ENCODE assay signal across 8 mouse cellular contexts in the genomic region with DNA sequence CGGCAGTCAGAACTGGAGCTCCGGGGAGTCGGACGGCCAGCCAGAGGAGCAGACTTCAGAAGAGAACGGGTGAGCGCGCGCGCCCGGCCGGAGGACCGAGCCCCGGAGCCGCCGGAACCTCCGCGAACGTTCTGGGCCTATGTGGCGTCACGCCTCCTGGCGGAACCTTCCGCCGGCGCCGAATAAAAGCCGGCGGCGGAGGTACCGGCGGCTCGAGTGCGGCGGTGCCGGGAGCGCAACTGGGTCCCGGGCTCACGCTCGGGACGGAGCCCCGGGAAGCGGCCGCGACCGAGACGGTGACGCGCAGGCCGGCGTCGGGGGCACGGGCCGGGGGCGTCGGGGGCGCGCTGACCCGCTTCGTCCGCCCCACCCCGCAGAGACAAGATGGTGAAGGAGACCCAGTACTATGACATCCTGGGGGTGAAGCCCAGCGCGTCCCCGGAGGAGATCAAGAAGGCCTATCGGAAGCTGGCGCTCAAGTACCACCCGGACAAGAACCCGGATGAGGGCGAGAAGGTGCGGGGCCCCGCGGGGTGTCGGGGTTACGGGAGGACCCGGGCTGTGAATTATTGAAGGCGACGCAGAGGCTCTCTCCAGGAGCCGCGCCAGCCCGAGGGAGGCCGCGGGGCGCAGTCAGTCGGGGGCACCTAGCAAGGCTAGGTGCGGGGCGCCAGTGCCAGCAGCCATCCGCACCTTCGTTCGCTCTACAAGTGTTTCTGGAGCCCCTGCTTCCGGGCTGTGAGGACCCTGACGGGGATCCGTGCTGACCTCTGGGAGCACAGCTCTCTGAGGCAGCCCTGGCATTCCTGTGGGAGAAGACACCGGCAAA. TPM values are rescaled to one million over a fixed set of nuclear protein-coding genes. Genes with fewer than 3 reads are reported as not detected.
DNase-seq lines count a peak whose midpoint lies in the region; ATAC-seq and TF ChIP-seq lines count a peak whose summit lies in the region.

No protein-coding gene starts in this region.

- peak; percentile 81 for TF ChIP-seq POLR2A in cerebellum, adult 2 months (IDR thresholded peaks at IDR 0.05; ENCODE audit: borderline replicate concordance, insufficient read depth, low read length)
- peak; percentile 71 for TF ChIP-seq POLR2A in lung, adult 2 months (IDR thresholded peaks at IDR 0.05; ENCODE audit: borderline replicate concordance, extremely low read depth, low read depth, low read length)
- peak; percentile 99 for TF ChIP-seq POLR2A in olfactory bulb, adult 2 months (IDR thresholded peaks at IDR 0.05; ENCODE audit: insufficient read depth, low read depth, low read length)

- in situ Hi-C loops in ES-E14 (cut with MboI; ENCODE audit: low sequenced_read_pairs in 2 of 2, unreplicated experiment in 2 of 2), result no loop called here

- no peaks in the 10 kb centered on the region for H3K9me3 ChIP-seq in ES-E14 (ENCODE audit: control insufficient read depth, insufficient read depth, low read depth, low read length)
- no peaks in the 10 kb centered on the region for H3K9me3 ChIP-seq in forebrain, postnatal 0 days (ENCODE audit: low read length)

- no peak for DNase-seq in ES-E14 (ENCODE audit: low read depth, low spot score)
- peak; percentile 82 to 84 for DNase-seq in cerebellum, adult 2 months
- peak; percentile 92 for DNase-seq in forebrain, postnatal 0 days
- peak; percentile 88 for DNase-seq in heart, postnatal 36 days
- peak; percentile 71 to 84 for DNase-seq in layer of hippocampus, adult 2 months (ENCODE audit: low spot score in 2 of 2)
- peak; percentile 83 for DNase-seq in lung, adult 2 months
- peak; percentile 68 for DNase-seq in testis, postnatal 14 days (ENCODE audit: low spot score)

- peak overlapping the region; percentile 66 for H3K9ac ChIP-seq in ES-E14 (ENCODE audit: insufficient read depth, low read depth, low read length, poor library complexity, severe bottlenecking)
- peak overlapping the region; percentile 83 for H3K9ac ChIP-seq in forebrain, postnatal 0 days

- H3K36me3 ChIP-seq in ES-E14 (ENCODE audit: control insufficient read depth, insufficient read depth, low read length, poor library complexity, severe bottlenecking), result no peaks in the 10 kb centered on the region
- no peaks in the 10 kb centered on the region for H3K36me3 ChIP-seq in forebrain, postnatal 0 days (ENCODE audit: insufficient read depth)

- under 1% methylated on average over 92 of the region's 92 CpGs for WGBS in cerebellum, adult 2 months
- 2% methylated on average over 91 of the region's 92 CpGs for WGBS in forebrain, postnatal 0 days
- under 1% methylated on average over 92 of the region's 92 CpGs for WGBS in lung, adult 2 months
- under 1% methylated on average over 92 of the region's 92 CpGs for WGBS in olfactory bulb, adult 2 months

- intact Hi-C loops in heart, postnatal 36 days (cut with DNase I), result loop anchor here (2.0 kb wide), 1 partner anchor 33 kb away; no protein-coding TSS in a partner anchor

- no peaks in the 10 kb centered on the region for H3K4me1 ChIP-seq in ES-E14 (ENCODE audit: control insufficient read depth in 2 of 2, insufficient read depth in 2 of 2, low read length in 2 of 2, poor library complexity in 1 of 2)
- peaks cover 5% of the 10 kb centered on the region for H3K4me1 ChIP-seq in cerebellum, adult 2 months (ENCODE audit: control insufficient read depth, insufficient read depth, low read length)
- peaks cover 8% of the 10 kb centered on the region; the same call in 1 of the 2 replicates for H3K4me1 ChIP-seq in forebrain, postnatal 0 days (ENCODE audit: insufficient read depth)
- H3K4me1 ChIP-seq in lung, adult 2 months (ENCODE audit: control insufficient read depth, insufficient read depth, low read length), result peaks cover 10% of the 10 kb centered on the region
- H3K4me1 ChIP-seq in olfactory bulb, adult 2 months (ENCODE audit: control insufficient read depth, insufficient read depth, low read length), result peaks cover 13% of the 10 kb centered on the region

- TF ChIP-seq CTCF in cerebellum, adult 2 months (IDR thresholded peaks at IDR 0.05; ENCODE audit: borderline replicate concordance, insufficient read depth, low read depth, low read length), result no peak
- TF ChIP-seq CTCF in forebrain, postnatal 0 days (IDR thresholded peaks at IDR 0.05; ENCODE audit: low read depth), result peak; percentile 24; the same call in 1 of the 2 replicates
- peak; percentile 27 for TF ChIP-seq CTCF in layer of hippocampus, adult 2 months (conservative IDR thresholded peaks at IDR 0.05)
- no peak for TF ChIP-seq CTCF in lung, adult 2 months (IDR thresholded peaks at IDR 0.05; ENCODE audit: insufficient read depth, low read length)
- TF ChIP-seq CTCF in olfactory bulb, adult 2 months (IDR thresholded peaks at IDR 0.05; ENCODE audit: insufficient read depth, low read depth, low read length), result no peak

- H3K27me3 ChIP-seq in cerebellum, adult 2 months (ENCODE audit: control insufficient read depth, insufficient read depth, low read length), result no peaks in the 10 kb centered on the region
- no peaks in the 10 kb centered on the region for H3K27me3 ChIP-seq in forebrain, postnatal 0 days (ENCODE audit: insufficient read depth, low read length)

- ATAC-seq in forebrain, postnatal 0 days, result peak; percentile 88

- peak overlapping the region; percentile 75 to 79 for H3K4me3 ChIP-seq in ES-E14 (ENCODE audit: insufficient read depth in 1 of 2, low read depth in 1 of 2, low read length in 2 of 2, poor library complexity in 1 of 2, severe bottlenecking in 1 of 2)
- peak overlapping the region; percentile 63 for H3K4me3 ChIP-seq in cerebellum, adult 2 months (replicated peaks; ENCODE audit: insufficient read depth, low read depth, low read length)
- peak overlapping the region; percentile 85 for H3K4me3 ChIP-seq in forebrain, postnatal 0 days (ENCODE audit: low read depth, low read length)
- peak overlapping the region; percentile 70 for H3K4me3 ChIP-seq in layer of hippocampus, adult 2 months
- peak overlapping the region; percentile 91 for H3K4me3 ChIP-seq in lung, adult 2 months (replicated peaks; ENCODE audit: extremely low read depth, low read depth, low read length)
- H3K4me3 ChIP-seq in olfactory bulb, adult 2 months (ENCODE audit: insufficient read depth, low read depth, low read length), result peak overlapping the region; percentile 90

- peak overlapping the region; percentile 97 for H3K4me2 ChIP-seq in forebrain, postnatal 0 days (ENCODE audit: low read depth)

- H3K27ac ChIP-seq in ES-E14 (ENCODE audit: insufficient read depth, low read depth, low read length, poor library complexity, severe bottlenecking), result no peak overlapping the region
- peak overlapping the region; percentile 68 for H3K27ac ChIP-seq in cerebellum, adult 2 months (ENCODE audit: insufficient read depth, low read length)
- peak overlapping the region; percentile 60 for H3K27ac ChIP-seq in forebrain, postnatal 0 days (ENCODE audit: low read depth, low read length)
- H3K27ac ChIP-seq in layer of hippocampus, adult 2 months, result peak overlapping the region; percentile 95
- H3K27ac ChIP-seq in olfactory bulb, adult 2 months (ENCODE audit: insufficient read depth, low read depth, low read length), result peak overlapping the region; percentile 63

TF ChIP-seq in ES-E14, 5 proteins besides CTCF, POLR2A, EP300 and RAD21:
- no peak for TF ChIP-seq CHD2 (IDR thresholded peaks at IDR 0.05; ENCODE audit: low read depth, low read length)
TF ChIP-seq in ES-E14: peak in this region for 0.

RNA-seq across cellular contexts. Expression of a gene that starts 0.9 kb away (rescaled TPM):
- total RNA-seq in ES-E14 (2012; rRNA removed), result 0.79 and 1.3 TPM in 2 replicates
- 36.4 and 37.5 TPM in 2 replicates for polyA plus RNA-seq in cerebellum, adult 2 months (2012; rRNA removed)
- 5.8 and 8.9 TPM in 2 replicates for total RNA-seq in forebrain, postnatal 0 days (2014; rRNA removed)
- 5.9 and 7.2 TPM in 2 replicates for polyA plus RNA-seq in forebrain, postnatal 0 days (2015; fragmentation: Nextera tagmentation; extraction: Ambion mirVana)
- total RNA-seq in heart, postnatal 36 days (2021), result 10 to 100 TPM; 71.4 to 80.4 TPM
- 10 to 100 TPM; 44.9 to 48.0 TPM for total RNA-seq in layer of hippocampus, adult 2 months (2021)
- 14.9 and 18.2 TPM in 2 replicates for polyA plus RNA-seq in lung, adult 2 months (2012; rRNA removed)
- polyA plus RNA-seq in olfactory bulb, adult 2 months (2012; ENCODE audit: insufficient read depth, insufficient read length, low replicate concordance, missing spikeins), result not detected in 2 replicates

RNA-seq across cellular contexts. Expression of a gene that starts 34.8 kb away (rescaled TPM):
- 63.8 and 88.6 TPM in 2 replicates for total RNA-seq in ES-E14 (2012; rRNA removed)
- 65.3 and 69.6 TPM in 2 replicates for polyA plus RNA-seq in cerebellum, adult 2 months (2012; rRNA removed)
- total RNA-seq in forebrain, postnatal 0 days (2014; rRNA removed), result 69.0 and 72.6 TPM in 2 replicates
- 93.2 and 109 TPM in 2 replicates for polyA plus RNA-seq in forebrain, postnatal 0 days (2015; fragmentation: Nextera tagmentation; extraction: Ambion mirVana)
- 10 to 100 TPM; 28.2 to 31.7 TPM for total RNA-seq in heart, postnatal 36 days (2021)
- 10 to 100 TPM; 60.2 to 63.6 TPM for total RNA-seq in layer of hippocampus, adult 2 months (2021)
- polyA plus RNA-seq in lung, adult 2 months (2012; rRNA removed), result 21.8 and 32.1 TPM in 2 replicates
- not detected in 2 replicates for polyA plus RNA-seq in olfactory bulb, adult 2 months (2012; ENCODE audit: insufficient read depth, insufficient read length, low replicate concordance, missing spikeins)

RNA-seq across cellular contexts. Expression of a gene that starts 37.9 kb away (rescaled TPM):
- total RNA-seq in ES-E14 (2012; rRNA removed), result 1.1 and 2.7 TPM in 2 replicates
- 270 and 289 TPM in 2 replicates for polyA plus RNA-seq in cerebellum, adult 2 months (2012; rRNA removed)
- total RNA-seq in forebrain, postnatal 0 days (2014; rRNA removed), result 45.4 and 52.2 TPM in 2 replicates
- 32.8 and 38.9 TPM in 2 replicates for polyA plus RNA-seq in forebrain, postnatal 0 days (2015; fragmentation: Nextera tagmentation; extraction: Ambion mirVana)
- under 1 TPM; 0.19 to 0.72 TPM for total RNA-seq in heart, postnatal 36 days (2021)
- total RNA-seq in layer of hippocampus, adult 2 months (2021), result 100 to 1,000 TPM; 106 to 111 TPM
- polyA plus RNA-seq in lung, adult 2 months (2012; rRNA removed), result 0.91 and 31.6 TPM in 2 replicates
- polyA plus RNA-seq in olfactory bulb, adult 2 months (2012; ENCODE audit: insufficient read depth, insufficient read length, low replicate concordance, missing spikeins), result 141 TPM in 1 of 2 replicates, not detected in the other

Comparison
In these comparisons a context has a peak if more than half of its experiments do, and no peak if none do; other contexts are left out.
1. CTCF ChIP-seq: peak in forebrain, postnatal 0 days (single experiment) and layer of hippocampus, adult 2 months (single experiment); none in cerebellum, adult 2 months (single experiment), lung, adult 2 months (single experiment) and olfactory bulb, adult 2 months (single experiment).
2. RNA of a gene that starts 37.9 kb away (total RNA-seq): 106 to 111 TPM in layer of hippocampus, adult 2 months and 45.4 to 52.2 TPM in forebrain, postnatal 0 days; 1.1 to 2.7 TPM in ES-E14 and 0.19 to 0.72 TPM in heart, postnatal 36 days; every median in the first group is over 10 times any median in the second.
3. Peak in every context shown above with its lines, with median percentiles within 50 percentile points of each other: H3K4me3 ChIP-seq and POLR2A ChIP-seq.